Mouse (Mus musculus): ENCODE data around the gene Clybl. TPM values are rescaled to one million over a fixed set of nuclear protein-coding genes. Genes with fewer than 3 reads are reported as not detected.

The Clybl gene
- total and polyA plus RNA-seq, 2 experiments from 2014 or later, result 8.7 to 21.1 TPM

DNA sequence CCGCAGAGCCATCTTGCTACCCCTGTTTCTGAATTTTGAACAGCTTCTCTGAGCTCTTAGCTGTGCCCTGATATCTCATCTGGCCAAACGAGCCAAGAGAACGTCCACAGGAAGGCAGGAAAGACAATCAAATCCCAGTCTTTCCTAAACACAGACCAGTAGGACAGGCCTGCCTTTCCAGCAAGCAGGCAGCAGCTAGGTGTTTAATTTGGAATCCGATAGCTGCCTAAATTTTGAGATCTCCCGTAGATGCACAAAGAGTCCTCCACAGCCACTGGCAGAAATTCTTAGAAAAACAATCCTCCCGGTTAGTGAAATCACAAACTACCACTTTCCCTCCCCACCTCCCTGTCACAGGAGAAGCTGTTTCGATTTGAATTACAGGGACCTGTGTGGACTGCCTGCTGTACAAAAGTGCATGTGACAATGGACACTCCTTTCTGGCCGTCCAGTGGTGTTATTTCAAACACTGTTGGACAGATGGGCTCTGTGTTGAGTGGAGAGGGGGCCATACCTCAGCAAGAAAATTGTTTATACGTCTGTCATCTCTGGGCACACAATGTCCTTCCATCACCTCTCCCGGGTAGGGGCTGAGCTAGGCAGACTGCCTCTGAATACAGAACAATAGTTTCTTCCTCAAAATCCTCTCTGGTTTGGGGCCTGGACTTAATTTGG is 245.2 kb downstream of the Clybl start:
- Histone ChIP-seq H3K27ac (ENCODE audit: low read depth, low read length) (no peak overlapping the region), H3K36me3 (ENCODE audit: insufficient read depth, low read length) (no peaks in the 10 kb centered on the region), H3K27me3 (ENCODE audit: insufficient read depth, low read length) (no peaks in the 10 kb centered on the region), H3K4me1 (ENCODE audit: insufficient read depth, low read length) (no peaks in the 10 kb centered on the region), H3K9me3 (ENCODE audit: low read length) (no peaks in the 10 kb centered on the region), H3K4me2 (ENCODE audit: low read depth, low read length, poor library complexity, severe bottlenecking) (no peak overlapping the region), H3K9ac (replicated peaks; ENCODE audit: low read length, poor library complexity, severe bottlenecking) (no peak overlapping the region), H3K4me3 (ENCODE audit: low read depth, low read length) (no peak overlapping the region)
- no peak for TF ChIP-seq CTCF (IDR thresholded peaks at IDR 0.05)
- no peak for DNase-seq (ENCODE audit: low spot score)
- 47% methylated on average over 10 of the region's 10 CpGs for WGBS
- no peak; the same call in 1 of the 2 replicates for ATAC-seq (ENCODE audit: low FRiP score)

DNA sequence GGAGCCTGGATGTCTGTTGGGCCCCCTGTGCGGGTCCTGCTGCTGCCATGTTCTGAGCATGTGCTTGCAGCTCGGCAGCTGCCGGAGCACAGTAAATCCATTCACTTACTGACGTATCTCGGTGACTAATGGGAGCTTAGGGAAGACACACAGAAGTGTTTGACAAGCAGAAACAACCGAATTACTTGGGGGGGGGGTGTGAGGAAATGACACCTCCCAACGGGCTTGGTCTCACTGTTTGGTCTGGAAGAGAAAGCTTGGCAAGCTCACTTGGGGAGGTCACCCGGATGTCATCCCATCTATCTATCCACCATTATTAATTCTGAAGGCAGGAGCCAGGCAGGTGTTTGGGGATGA is 245.7 kb downstream of the Clybl start:
- DNase-seq (ENCODE audit: low spot score), result peak; percentile 53
- ATAC-seq (ENCODE audit: low FRiP score), result no peak
- no peaks in the 10 kb centered on the region for H3K4me1 ChIP-seq (ENCODE audit: insufficient read depth, low read length)
- H3K27me3 ChIP-seq (ENCODE audit: insufficient read depth, low read length), result no peaks in the 10 kb centered on the region
- no peaks in the 10 kb centered on the region for H3K9me3 ChIP-seq (ENCODE audit: low read length)
- no peak overlapping the region for H3K9ac ChIP-seq (replicated peaks; ENCODE audit: low read length, poor library complexity, severe bottlenecking)
- no peak overlapping the region for H3K4me3 ChIP-seq (ENCODE audit: low read depth, low read length)
- H3K36me3 ChIP-seq (ENCODE audit: insufficient read depth, low read length), result no peaks in the 10 kb centered on the region
- WGBS, result 35% methylated on average over 8 of the region's 8 CpGs
- H3K27ac ChIP-seq (ENCODE audit: low read depth, low read length), result no peak overlapping the region
- no peak overlapping the region for H3K4me2 ChIP-seq (ENCODE audit: low read depth, low read length, poor library complexity, severe bottlenecking)
- TF ChIP-seq CTCF (IDR thresholded peaks at IDR 0.05), result no peak

DNA sequence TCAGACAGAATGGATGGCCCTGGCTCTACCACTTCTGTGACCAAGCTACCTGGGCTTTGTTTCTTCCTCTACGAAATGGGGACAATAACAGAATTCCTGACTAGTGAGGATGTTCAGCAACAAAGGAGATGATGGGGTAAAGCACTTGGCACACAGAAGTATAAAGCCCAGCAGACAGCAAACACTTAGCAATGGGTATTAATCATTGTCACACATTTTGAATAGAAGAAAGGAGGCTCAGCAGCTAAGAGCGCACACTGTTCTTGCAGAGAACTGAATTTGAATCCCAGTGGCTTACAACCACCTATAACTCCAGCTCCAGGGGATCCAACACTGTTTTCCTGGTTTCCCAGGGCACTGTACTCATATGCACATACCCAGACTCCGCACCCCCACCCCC is 246.2 kb downstream of the Clybl start:
- Histone ChIP-seq H3K36me3 (ENCODE audit: insufficient read depth, low read length) (no peaks in the 10 kb centered on the region), H3K4me2 (ENCODE audit: low read depth, low read length, poor library complexity, severe bottlenecking) (no peak overlapping the region), H3K9ac (replicated peaks; ENCODE audit: low read length, poor library complexity, severe bottlenecking) (no peak overlapping the region), H3K4me3 (ENCODE audit: low read depth, low read length) (no peak overlapping the region), H3K27me3 (ENCODE audit: insufficient read depth, low read length) (no peaks in the 10 kb centered on the region), H3K27ac (ENCODE audit: low read depth, low read length) (no peak overlapping the region), H3K4me1 (ENCODE audit: insufficient read depth, low read length) (no peaks in the 10 kb centered on the region), H3K9me3 (ENCODE audit: low read length) (no peaks in the 10 kb centered on the region)
- no peak for TF ChIP-seq CTCF (IDR thresholded peaks at IDR 0.05)
- 75% methylated on average over 3 of the region's 3 CpGs for WGBS
- no peak for DNase-seq (ENCODE audit: low spot score)
- no peak for ATAC-seq (ENCODE audit: low FRiP score)

DNA sequence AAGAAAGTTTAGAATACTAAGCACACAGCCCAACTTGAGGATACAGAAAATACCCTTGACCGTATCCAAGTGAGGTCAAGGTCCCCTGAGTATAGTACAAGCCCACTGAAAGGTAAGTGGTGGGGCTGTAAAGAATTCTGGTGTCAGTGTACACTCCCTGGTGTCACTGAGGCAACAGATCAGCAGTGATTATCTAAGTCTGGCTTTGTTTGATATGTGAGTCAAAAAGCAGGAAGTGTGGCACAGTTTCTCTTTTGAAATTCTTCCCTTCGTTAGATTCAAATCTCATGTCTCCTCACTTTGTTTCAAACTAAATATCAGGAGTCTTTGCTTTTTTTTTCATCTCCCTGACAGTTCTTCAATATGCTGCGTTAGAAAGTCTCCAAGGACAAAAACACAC is 251.1 kb downstream of the Clybl start:
- Histone ChIP-seq H3K4me3 (ENCODE audit: low read depth, low read length) (no peak overlapping the region), H3K9me3 (ENCODE audit: low read length) (no peaks in the 10 kb centered on the region), H3K9ac (replicated peaks; ENCODE audit: low read length, poor library complexity, severe bottlenecking) (no peak overlapping the region), H3K36me3 (ENCODE audit: insufficient read depth, low read length) (no peaks in the 10 kb centered on the region), H3K4me2 (ENCODE audit: low read depth, low read length, poor library complexity, severe bottlenecking) (no peak overlapping the region), H3K27ac (ENCODE audit: low read depth, low read length) (no peak overlapping the region), H3K27me3 (ENCODE audit: insufficient read depth, low read length) (no peaks in the 10 kb centered on the region), H3K4me1 (ENCODE audit: insufficient read depth, low read length) (no peaks in the 10 kb centered on the region)
- DNase-seq (ENCODE audit: low spot score) (no peak), ATAC-seq (ENCODE audit: low FRiP score) (no peak)
- TF ChIP-seq CTCF (IDR thresholded peaks at IDR 0.05), result no peak
- WGBS, result 53% methylated on average over 3 of the region's 3 CpGs

DNA sequence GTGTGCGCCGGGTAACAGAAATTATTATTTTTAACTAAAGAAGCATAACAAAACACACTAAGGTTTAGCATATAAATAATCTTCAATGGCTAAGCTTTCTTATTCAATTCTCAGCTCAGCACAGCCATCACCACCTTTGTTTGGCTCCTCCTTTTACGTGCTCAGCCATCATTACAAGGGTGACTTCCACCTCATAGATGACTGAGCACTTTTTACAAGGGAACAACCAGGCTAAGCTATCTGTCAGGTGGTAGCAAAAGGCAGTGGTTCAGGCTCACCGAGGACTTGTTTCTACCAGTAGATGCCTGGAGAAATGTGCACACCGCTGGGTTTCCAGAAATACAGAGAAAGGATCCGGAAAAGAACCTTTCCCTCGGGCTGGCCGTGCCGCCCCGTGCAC is 252.5 kb downstream of the Clybl start:
- no peak for TF ChIP-seq CTCF (IDR thresholded peaks at IDR 0.05)
- Histone ChIP-seq H3K4me2 (ENCODE audit: low read depth, low read length, poor library complexity, severe bottlenecking) (no peak overlapping the region), H3K27ac (ENCODE audit: low read depth, low read length) (no peak overlapping the region), H3K9me3 (ENCODE audit: low read length) (no peaks in the 10 kb centered on the region), H3K9ac (replicated peaks; ENCODE audit: low read length, poor library complexity, severe bottlenecking) (no peak overlapping the region), H3K4me1 (ENCODE audit: insufficient read depth, low read length) (no peaks in the 10 kb centered on the region), H3K36me3 (ENCODE audit: insufficient read depth, low read length) (no peaks in the 10 kb centered on the region), H3K27me3 (ENCODE audit: insufficient read depth, low read length) (no peaks in the 10 kb centered on the region), H3K4me3 (ENCODE audit: low read depth, low read length) (no peak overlapping the region)
- ATAC-seq (ENCODE audit: low FRiP score) (no peak), DNase-seq (ENCODE audit: low spot score) (no peak)
- WGBS, result 94% methylated on average over 10 of the region's 10 CpGs

DNA sequence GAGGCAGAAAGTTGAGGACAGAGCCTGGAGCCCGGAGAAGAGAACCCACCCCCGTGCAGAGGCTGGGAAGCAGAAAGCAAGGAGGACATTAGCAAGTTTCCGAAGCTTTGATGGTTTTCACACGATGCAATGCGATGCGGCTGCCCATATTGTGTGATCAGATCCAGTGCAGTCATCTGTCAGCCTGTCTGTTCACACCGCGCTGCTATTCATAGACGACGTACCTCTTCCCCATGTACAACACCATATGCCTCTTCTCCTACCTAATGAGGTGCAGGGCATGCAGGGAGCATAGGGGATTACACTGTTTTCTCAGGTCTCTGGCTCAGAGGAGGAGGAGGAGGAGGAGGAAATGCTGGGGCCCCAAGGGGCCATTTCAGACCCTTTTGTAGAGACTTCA is 255.3 kb downstream of the Clybl start:
- H3K9me3 ChIP-seq (ENCODE audit: low read length), result no peaks in the 10 kb centered on the region
- H3K27me3 ChIP-seq (ENCODE audit: insufficient read depth, low read length), result no peaks in the 10 kb centered on the region
- no peak overlapping the region for H3K4me2 ChIP-seq (ENCODE audit: low read depth, low read length, poor library complexity, severe bottlenecking)
- peak; percentile 17 for DNase-seq (ENCODE audit: low spot score)
- no peaks in the 10 kb centered on the region for H3K4me1 ChIP-seq (ENCODE audit: insufficient read depth, low read length)
- H3K36me3 ChIP-seq (ENCODE audit: insufficient read depth, low read length), result no peaks in the 10 kb centered on the region
- TF ChIP-seq CTCF (IDR thresholded peaks at IDR 0.05), result no peak
- ATAC-seq (ENCODE audit: low FRiP score), result no peak
- H3K27ac ChIP-seq (ENCODE audit: low read depth, low read length), result no peak overlapping the region
- WGBS, result 75% methylated on average over 10 of the region's 10 CpGs
- H3K4me3 ChIP-seq (ENCODE audit: low read depth, low read length), result no peak overlapping the region
- no peak overlapping the region for H3K9ac ChIP-seq (replicated peaks; ENCODE audit: low read length, poor library complexity, severe bottlenecking)

Measured in midbrain, postnatal 0 days (tissue).